Mouse (Mus musculus): ENCODE measurements at regions not wholly inside any gene's neighbourhood (a gene's known extent, or its start where the extent isn't known, plus 50 kb on each side); places are given as distances from the start of the nearest gene placed in this dataset.

DNA sequence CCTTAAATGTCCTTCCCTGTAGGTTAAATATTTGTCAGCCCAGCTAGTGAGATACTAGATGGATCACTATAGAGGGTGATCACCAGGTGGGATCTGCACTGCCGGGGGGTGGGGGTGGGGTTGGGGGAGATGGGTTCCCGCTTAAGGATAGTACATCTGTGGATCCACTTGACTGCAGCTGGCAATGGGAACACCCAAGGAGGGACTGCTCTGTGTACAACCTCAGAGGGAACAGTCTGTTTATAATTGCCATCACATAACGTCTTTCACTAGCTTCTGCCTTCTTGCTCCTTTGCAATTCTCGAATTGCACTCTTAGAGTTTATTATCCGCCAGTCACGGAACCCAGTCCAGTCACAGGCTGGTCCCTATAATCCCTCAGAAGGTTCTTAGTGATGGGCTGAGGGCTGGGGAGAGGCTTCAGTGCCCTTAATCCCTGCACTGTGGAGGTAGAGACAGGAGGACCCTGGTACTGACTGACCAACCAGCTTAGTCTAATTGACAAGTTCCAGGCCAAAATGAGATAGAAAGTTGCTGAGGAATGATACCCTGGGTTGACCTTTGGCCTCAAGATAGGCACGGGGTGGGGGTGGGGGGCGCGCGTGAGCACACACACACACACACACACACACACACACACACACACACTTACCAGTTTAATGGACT lies 162.4 kb downstream of the Icos start:
- TF ChIP-seq CTCF (IDR thresholded peaks at IDR 0.05; ENCODE audit: extremely low read depth, insufficient read depth, insufficient read length, insufficient replicate concordance) (no peak), POLR2A (IDR thresholded peaks at IDR 0.05; ENCODE audit: low read depth, low read length) (no peak)
